Mouse (Mus musculus) bone marrow, adult 2 months (tissue): Measurements from ENCODE around the gene Ncoa1. TPM values are rescaled to one million over a fixed set of nuclear protein-coding genes. Genes with fewer than 3 reads are reported as not detected.
"Not testable (repeated sequence)": the region's sequence is repeated elsewhere in the genome, so short reads cannot be mapped to it uniquely, and the experiment has no call there.

Experiments
- H3K27ac ChIP-seq: fragments of 200-500 bp; 2 replicates; pipeline ENCODE4 v1.5.1; 2012; ENCODE audit warnings: low read depth, mild to moderate bottlenecking, control low read depth, inconsistent platforms, low read length; ENCODE audit not compliant: control insufficient read depth, poor library complexity, insufficient read depth
- H3K4me1 ChIP-seq: fragments of 200-500 bp; 2 replicates; pipeline ENCODE4 v1.6.1; 2011; ENCODE audit warnings: low read length; ENCODE audit not compliant: control insufficient read depth, insufficient read depth
- H3K4me3 ChIP-seq: fragments of 200-500 bp; replicated peaks from 2 replicates; pipeline ENCODE3; 2011; ENCODE audit warnings: mild to moderate bottlenecking, low read depth, low read length, control low read depth; ENCODE audit not compliant: control insufficient read depth
- CTCF ChIP-seq: fragments of 200-500 bp; IDR thresholded peaks from 2 replicates; pipeline ENCODE4 v1.5.1; 2011; ENCODE audit warnings: low read length, control low read depth; ENCODE audit not compliant: control insufficient read depth, insufficient read depth
- POLR2A ChIP-seq: fragments of 200-500 bp; IDR thresholded peaks from 2 replicates; pipeline ENCODE4 v1.6.1; 2011; ENCODE audit warnings: low read depth, mild to moderate bottlenecking, control low read depth, low read length, borderline replicate concordance; ENCODE audit not compliant: control insufficient read depth
- WGBS: fragments of 180-500 bp; shearing (Covaris S2); methylation state at CpG from one replicate; pipeline ENCODE4 v1.1.7; 2018; 5-methylcytosine and 5-hydroxymethylcytosine counted together
- polyA plus RNA-seq: library from polyadenylated mRNA; stranded (reverse); fragments of >200 nt; gene quantifications from 2 replicates; pipeline ENCODE4 v1.2.4, GENCODE M21; 2011; ENCODE audit warnings: low replicate concordance; ENCODE audit not compliant: missing spikeins, insufficient read depth, insufficient read length

Ncoa1 gene
- polyA plus RNA-seq, 1 experiment: 16.2 TPM

- WGBS: 85% methylated on average over 6 of the region's 6 CpGs
- Histone ChIP-seq H3K4me1 (no peaks in the 10 kb centered on the region), H3K27ac (no peak overlapping the region), H3K4me3 (no peak overlapping the region)
- no peak for TF ChIP-seq POLR2A
- TF ChIP-seq CTCF: no peak
These were observed 227.2 kb downstream of the Ncoa1 start for GRCm38 (mm10) chr12:4249786-4250185.

GRCm38 (mm10) chr12:4245742-4246141, 231.2 kb downstream of the Ncoa1 start:
- WGBS: 82% methylated on average over 10 of the region's 10 CpGs
- no peak overlapping the region for H3K4me3 ChIP-seq
- no peak overlapping the region for H3K27ac ChIP-seq
- H3K4me1 ChIP-seq: no peaks in the 10 kb centered on the region
- TF ChIP-seq CTCF: no peak
- TF ChIP-seq POLR2A: no peak

- no peaks in the 10 kb centered on the region for H3K4me1 ChIP-seq
- TF ChIP-seq CTCF: no peak
- no peak for TF ChIP-seq POLR2A
- H3K4me3 ChIP-seq: no peak overlapping the region
- WGBS: 71% methylated on average over 2 of the region's 2 CpGs
- no peak overlapping the region for H3K27ac ChIP-seq
These were observed 233.2 kb downstream of the Ncoa1 start for GRCm38 (mm10) chr12:4243805-4244204.

- 72% methylated on average over 8 of the region's 8 CpGs for WGBS
These were observed 236.7 kb downstream of the Ncoa1 start for GRCm38 (mm10) chr12:4240281-4240680.

GRCm38 (mm10) chr12:4237481-4237880, 239.5 kb downstream of the Ncoa1 start:
- Histone ChIP-seq H3K27ac (no peak overlapping the region), H3K4me1 (peaks cover 2% of the 10 kb centered on the region; the same call in 1 of the 2 replicates), H3K4me3 (no peak overlapping the region)
- WGBS: 93% methylated on average over 15 of the region's 15 CpGs
- TF ChIP-seq CTCF: no peak
- TF ChIP-seq POLR2A: no peak

More at GRCm38 (mm10) chr12:4240281-4240680, 236.7 kb downstream of the Ncoa1 start:
- not testable (repeated sequence) for H3K4me3 ChIP-seq, H3K4me1 ChIP-seq, H3K27ac ChIP-seq

GRCm38 (mm10) chr12:4233572-4234508, 243.1 kb downstream of the Ncoa1 start, which contains the start of the genes Ptrhd1 and Cenpo:
Ptrhd1 (plus strand) TSS chr12:4234027.
Cenpo (minus strand) TSS chr12:4234294.
- peak within 1 kb of the TSS; percentile 84 for H3K4me3 ChIP-seq
- peaks cover 2% of the 10 kb centered on the region; the same call in 1 of the 2 replicates for H3K4me1 ChIP-seq
- under 1% methylated on average over 50 of the region's 50 CpGs for WGBS
- TF ChIP-seq CTCF (no peak; the same call in 1 of the 2 replicates), POLR2A (peak; percentile 46; the same call in 1 of the 2 replicates)
- peak within 1 kb of the TSS; percentile 95 for H3K27ac ChIP-seq

- no peak overlapping the region for H3K4me3 ChIP-seq
- TF ChIP-seq POLR2A: no peak
- no peak for TF ChIP-seq CTCF
- no peak overlapping the region for H3K27ac ChIP-seq
- H3K4me1 ChIP-seq: peaks cover 2% of the 10 kb centered on the region; the same call in 1 of the 2 replicates
- WGBS: 7% methylated on average over 4 of the region's 4 CpGs
These were observed 244.2 kb downstream of the Ncoa1 start for GRCm38 (mm10) chr12:4232777-4233176.

- H3K4me1 ChIP-seq: peaks cover 2% of the 10 kb centered on the region; the same call in 1 of the 2 replicates
- no peak overlapping the region for H3K4me3 ChIP-seq
- WGBS: 87% methylated on average over 7 of the region's 7 CpGs
- H3K27ac ChIP-seq: no peak overlapping the region
- no peak for TF ChIP-seq CTCF
- TF ChIP-seq POLR2A: no peak
These were observed 246.8 kb downstream of the Ncoa1 start for GRCm38 (mm10) chr12:4230156-4230555.
